Mouse (Mus musculus) gastrocnemius, postnatal 25 days (tissue): Measurements from ENCODE around the gene Gm10277. TPM values are rescaled to one million over a fixed set of nuclear protein-coding genes. Genes with fewer than 3 reads are reported as not detected.
"Not testable (repeated sequence)": the region's sequence is repeated elsewhere in the genome, so short reads cannot be mapped to it uniquely, and the experiment has no call there.

Experiments used
- DNase-seq: peaks from one replicate; pipeline ENCODE4 v3.0.0; 2022
- total RNA-seq, 2 experiments: library from RNA; stranded (reverse); gene quantifications; 1 replicate in 1 of 2; 2 replicates in 1 of 2; pipeline ENCODE4 v1.2.3; 2021

Gm10277 gene
- total RNA-seq, 2 experiments from 2014 or later: not detected

DNA sequence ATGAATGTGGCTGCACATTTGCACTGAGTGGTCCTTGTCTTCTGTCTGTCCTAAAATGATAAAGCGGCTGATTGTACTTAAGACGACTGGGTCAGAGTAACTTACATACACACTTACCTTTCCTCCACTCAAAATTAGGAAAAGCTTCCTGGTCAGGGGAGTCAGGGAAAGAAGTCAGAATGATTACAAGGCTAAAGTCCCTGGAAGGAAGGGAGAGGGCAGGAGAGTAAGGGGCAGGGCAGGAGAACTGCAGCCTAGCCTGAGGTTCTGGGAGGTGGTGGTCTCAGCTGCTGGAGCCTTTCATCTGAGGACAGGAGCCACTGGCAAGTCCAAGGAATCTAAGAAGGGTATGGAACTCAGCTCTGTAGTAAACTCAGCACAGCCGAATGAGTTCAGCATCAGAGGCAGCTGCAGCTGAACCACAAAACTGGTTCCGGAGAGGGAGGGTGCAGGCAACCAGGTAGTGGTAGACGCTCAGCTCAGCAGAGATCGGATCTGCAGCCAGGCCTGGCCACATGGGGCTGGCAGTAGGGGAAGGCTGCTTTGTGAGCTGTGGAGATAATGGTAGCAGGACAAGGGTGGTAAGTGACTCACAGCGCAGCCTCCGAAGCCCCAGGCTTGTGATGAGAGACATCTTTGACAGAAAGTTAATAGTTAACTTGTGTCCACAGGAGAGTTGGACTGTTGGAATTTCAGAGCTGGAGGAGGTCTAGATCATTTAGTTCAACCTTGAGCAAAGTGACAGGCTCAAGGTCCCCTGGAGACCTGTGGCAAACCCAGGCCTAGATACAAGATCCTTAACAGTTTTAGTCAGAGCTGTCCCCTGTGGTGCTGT lies 15.5 kb downstream of the Gm10277 start:
- no peak for DNase-seq

DNA sequence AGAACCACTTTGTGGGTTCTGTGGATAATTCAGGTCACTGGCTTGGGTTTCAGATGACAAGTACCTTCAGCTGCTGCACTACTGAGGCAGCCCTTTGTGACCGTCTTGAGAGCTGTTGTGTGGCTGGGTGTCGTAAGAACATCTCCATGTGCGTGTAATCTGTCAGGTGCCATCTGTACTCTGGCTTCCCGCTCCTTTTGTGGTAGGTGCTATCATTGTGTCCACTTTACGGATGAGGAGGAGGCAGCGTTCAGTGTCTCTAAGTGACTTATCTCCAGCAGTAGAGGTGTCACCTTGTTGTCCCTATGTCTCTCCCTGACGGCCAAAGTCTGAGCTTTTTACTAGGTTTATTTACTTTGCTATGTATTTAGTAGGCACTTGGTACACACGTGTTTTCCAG lies 17.2 kb downstream of the Gm10277 start:
- DNase-seq: no peak

DNA sequence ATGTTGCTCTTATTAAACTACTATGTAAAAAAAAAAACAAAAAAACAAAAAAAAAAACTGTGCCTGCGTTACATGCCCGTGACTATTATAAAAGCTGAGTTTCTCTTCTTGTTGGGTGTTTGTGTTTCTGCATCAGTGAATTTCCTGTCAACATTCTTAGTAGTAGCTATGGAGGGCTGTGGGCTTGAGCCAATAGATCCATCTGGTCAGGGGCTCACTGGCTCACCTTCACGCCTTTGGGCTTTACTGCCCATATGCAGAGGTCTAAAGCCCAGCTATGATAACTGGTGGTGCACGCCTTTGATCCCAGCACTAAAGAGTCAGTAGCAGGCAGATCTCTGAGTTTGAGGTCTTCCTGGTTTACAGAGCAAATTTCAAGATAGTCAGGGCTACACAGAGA lies 18.1 kb downstream of the Gm10277 start:
- DNase-seq: no peak

DNA sequence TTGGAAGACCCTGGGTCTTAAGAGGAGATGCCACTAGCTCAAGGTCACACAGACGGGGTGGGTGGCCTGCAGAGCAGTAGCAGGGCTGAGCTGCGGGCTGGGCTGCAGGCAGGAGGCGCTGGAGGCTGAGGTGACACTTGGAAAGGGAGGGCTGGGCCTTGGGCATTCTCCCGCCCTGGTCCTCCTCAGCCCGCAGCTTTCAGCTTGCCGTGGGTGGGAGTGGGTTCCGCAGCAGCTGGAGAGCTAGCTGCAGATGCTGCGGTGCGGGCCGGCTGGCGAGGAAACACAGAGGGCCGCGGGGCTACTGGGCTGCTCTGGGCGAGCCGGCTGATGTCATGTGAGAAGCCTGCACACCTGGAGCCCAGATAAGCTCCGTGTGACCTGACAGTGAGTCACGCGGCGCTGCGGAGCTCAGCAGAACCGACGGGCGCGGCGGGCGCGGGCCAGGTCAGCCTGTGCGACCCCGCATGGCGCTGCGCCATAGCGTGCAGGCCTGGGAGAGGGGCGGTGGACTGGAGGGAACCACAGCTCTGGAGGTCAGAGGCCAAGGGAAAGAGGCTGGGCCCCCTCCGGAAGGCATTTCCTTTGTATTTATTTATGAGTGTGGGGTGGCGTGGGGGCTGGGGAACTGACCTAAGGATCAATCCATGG lies 21.1 kb downstream of the Gm10277 start:
- peak; percentile 47 for DNase-seq

DNA sequence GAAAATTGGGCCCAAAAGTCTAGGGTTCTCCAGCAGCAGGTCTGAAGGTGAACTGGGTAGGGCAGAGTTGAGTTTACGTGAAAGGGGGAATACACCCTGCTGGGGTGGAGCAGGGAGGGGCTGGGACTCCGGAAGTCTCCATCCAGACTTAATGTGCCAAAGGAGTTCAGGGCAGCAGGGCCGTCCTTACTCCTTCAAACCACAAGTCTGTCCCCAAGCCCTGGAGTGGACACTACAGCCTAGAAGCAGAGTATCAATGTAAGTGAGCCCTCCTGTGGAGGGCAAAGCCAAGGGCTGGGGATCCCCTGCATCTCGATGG lies 22.1 kb downstream of the Gm10277 start:
- no peak for DNase-seq

DNA sequence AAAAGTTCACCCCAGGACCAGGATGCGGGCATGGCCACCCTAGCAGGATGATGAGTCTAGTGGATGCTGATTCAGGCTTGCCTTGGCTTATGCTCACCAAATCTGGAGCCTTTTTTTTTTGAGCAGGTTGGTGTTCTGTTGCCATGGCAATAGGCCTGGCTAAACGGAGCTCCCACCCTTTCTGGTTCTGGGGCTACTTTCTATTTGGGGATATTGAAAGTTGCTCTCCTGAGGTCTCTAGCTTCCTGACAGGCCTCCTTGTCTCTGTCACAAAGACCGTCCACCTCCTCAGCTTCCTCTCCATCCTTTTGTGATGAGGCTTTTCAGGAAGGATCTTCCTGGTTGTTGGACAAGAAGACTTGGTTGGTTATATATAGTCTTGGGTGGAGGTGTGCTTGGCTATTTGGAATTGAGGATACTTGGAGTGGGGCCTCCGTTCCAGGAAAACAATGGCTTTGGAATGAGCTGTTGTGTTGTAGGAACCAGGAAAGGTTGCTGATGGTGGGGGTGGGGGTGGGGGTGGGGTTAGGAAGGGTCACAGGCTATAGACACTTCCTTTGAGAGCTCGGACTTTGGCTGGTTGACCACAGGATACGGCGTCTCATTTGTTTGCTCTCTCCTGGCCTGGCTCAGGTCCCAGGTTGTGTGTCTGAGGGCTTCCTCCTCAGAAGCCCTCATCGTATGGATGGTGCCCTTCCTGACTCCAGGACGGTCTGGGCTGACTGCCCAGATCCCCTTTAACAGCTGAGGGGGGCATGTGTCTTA lies 22.7 kb downstream of the Gm10277 start:
- DNase-seq: no peak

DNA sequence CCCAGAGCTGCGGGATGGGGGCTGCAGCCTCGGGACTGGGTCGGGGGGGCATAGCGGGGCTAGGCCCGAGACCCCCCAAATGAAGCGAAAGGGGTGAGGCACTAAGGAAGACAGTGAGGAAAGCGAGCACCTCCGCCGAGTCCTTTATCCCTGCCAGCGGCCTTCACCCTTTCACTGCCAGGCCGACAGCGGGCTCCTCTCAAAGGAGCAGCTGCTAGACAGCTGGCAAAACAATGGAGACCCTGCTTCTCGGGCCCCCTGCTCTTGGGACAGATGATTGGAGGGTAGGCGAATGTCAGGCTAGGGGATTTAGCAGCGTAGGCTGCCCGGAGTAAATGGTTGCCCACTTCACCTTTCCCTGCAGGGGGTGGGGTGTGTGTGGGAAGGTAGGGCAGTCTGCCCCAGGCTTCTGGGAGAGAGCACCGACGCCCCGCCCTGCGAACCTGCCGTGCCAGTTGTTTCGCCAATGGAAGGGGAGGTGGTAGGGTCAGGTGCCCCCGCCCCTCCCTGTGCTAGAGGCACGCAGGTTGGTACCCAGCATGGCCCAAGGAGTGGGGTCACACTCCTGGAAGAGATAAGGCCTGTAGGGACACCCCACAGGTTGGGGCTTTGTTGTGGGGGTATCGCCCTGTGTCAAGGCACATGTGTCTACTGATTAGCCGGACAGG lies 23.7 kb downstream of the Gm10277 start:
- DNase-seq: peak; percentile 30

DNA sequence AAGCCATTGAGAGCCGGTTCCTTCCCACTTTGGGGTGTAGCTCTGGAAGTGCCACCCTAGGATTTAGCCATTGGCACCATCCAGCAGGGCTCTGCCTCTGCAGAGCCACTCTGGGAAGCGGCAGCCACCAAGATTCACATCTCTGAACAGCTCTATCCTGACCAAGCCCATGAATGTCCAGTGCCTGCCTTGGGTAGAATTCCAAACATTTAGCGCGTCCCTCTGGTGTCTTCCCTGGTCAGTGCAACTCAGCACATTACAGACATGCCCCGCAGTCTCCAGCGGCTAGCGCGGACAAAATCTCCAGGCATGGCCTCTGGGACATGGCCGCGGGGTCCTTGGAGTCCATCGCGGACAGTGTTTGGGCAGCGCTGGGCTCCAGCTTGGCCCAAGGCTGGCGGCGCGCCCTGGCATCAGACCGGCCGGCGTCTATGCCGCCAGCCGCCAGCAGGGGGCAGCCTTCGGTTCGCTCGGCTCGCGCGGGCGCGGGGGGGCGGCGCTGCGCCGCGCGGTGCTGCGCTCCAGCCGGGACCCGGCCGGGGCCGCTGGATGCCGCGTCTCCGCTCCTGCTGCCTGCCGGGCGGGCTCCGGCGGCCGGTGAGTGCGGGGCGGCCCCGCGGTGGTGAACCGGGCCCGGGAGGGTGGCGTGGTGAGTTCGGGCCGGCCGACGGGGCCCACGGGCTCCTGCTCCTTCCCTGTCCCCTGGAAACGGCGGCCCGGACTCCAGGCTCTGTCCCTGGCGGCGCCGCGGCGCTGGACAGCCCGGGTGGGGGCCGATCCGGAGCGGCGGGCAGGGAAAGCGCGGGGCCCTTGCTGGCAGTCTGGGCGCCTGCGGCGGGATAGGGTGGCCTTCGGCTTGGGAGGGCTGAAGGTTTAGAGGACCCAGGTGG lies 24.5 kb downstream of the Gm10277 start, which contains the start of gene Myo18a:
TSS of gene Myo18a (plus strand) at position 464 of the 890 bp plus-strand sequence.
- DNase-seq: peak; percentile 81

DNA sequence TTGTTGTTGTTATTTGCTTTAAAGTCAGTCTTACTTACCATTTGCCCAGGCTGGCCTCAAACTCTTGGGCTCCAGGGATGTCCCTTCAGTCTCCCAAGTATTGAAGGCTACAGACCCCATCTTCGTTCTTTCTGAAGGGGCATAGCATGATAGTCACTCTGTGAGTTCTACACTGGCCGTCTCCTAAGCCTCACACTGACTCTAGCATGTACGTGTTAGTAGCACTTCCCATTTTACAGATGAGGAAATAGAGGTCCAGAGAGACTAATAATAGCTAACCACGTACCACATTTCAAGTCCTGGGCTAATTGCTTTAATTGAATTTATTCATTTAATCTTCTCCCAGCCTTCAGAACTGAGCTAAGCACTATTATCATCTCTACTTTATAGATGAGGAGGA lies 27.5 kb downstream of the Gm10277 start:
- no peak for DNase-seq

DNA sequence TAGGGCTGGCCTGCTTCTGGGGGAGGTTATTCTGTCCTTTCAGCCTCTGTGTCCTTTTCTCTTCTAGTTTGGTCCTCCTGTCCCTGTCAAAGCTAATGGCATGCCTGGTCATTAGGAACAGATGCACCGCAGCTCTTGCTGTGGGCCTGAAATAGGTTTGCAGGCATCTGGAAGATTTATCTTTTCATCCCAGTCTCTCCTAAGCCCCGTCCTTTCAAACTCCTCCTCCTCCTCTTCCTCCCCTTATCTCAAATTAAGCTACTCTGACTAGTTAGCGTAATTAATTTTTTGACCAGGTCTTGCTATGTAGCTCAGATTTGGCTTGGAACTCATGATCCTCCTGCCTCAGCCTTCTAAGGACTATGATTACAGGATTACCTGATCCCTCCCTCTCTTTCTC lies 34.1 kb downstream of the Gm10277 start:
- no peak for DNase-seq

DNA sequence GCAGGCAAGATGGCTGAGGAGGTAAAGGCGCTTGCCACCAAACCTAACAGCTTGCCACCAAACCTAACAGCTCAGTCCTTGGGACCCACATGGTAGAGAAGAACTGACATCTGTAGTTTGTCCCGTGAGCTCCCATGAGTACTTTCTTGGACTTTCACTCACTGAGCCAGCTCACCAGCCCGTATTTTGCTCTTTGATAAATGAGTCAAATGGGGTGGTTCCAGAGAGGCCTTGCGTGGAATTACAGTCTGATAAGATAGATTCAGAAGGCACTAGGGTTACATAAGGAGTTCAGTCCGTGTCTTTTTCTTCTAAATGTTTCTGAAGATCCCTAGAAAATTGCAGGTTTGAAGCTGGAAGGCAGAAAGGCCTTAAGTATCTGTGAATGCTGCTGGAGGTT lies 35.0 kb downstream of the Gm10277 start:
- no peak for DNase-seq

DNA sequence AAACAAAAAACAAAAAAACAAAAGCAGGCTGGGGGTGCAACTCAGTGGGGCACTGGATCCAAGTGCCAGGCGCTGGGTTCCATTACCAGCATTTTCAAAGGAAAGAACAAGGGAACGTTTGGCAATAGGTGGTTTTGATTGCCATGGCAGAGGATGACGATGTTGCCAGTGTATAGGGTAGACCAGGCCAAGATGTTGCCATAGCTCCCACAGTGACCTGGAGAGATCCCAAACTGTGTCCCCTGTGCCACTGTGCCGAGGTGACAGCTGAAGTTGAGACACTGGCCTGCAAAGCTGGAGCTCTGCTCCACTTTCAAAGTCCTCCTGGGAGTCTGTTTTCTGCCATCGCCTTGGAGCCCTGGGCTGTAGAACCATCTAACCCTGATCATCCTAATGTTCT lies 38.6 kb downstream of the Gm10277 start:
- DNase-seq: no peak

DNA sequence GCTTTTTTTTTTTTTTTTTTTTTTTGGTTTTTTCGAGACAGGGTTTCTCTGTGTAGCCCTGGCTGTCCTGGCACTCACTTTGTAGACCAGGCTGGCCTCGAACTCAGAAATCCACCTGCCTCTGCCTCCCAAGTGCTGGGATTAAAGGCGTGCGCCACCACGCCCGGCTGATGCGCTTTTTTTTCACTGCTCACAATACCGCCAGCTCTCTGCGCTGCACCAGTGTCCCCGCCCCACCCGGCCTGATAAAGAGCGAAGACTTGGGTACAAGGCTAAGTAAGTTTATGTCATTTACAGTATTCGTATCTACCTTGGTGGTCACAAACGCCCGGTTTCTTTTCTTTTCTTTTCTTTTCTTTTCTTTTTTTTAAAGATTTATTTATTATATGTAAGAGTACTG lies 40.4 kb downstream of the Gm10277 start:
- DNase-seq: not testable (repeated sequence)

DNA sequence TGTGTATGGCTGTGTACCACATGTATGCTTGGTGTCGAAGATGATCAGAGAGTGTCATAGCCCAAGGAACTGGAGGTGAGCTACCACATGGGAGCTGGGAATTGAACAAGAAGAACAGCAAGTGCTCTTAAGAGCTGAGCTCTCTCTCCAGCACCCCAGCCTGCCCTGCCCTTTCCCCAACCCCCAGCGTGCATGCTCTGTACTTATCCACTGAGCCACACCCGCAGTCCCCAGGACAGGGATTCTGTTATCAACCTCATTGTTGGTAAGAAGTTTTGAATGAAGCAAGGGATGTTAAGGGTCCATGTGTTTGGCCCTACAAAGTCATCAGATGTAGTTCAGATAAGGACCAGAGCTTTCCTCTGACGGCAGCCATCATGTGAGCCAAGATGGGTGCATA lies 40.9 kb downstream of the Gm10277 start:
- DNase-seq: no peak

DNA sequence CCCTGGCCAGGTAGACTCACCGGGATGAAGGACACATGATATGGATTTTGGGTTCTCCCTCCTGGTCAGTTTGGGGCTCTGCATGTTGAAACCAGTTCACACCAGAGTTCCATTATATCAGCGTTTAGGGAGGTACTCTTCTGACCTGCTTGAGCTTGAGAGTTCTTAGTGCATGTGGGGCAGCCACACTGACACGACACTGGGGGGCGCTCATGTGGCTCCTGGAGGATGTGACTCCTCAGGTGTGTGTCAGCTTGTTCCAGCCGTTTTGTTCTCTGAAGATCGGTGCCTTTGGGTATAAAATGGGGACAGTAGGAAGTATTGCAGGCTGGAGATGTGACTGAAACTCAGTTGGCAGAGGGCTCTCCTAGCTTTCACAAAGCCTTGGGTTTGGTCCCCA lies 43.6 kb downstream of the Gm10277 start:
- DNase-seq: no peak

DNA sequence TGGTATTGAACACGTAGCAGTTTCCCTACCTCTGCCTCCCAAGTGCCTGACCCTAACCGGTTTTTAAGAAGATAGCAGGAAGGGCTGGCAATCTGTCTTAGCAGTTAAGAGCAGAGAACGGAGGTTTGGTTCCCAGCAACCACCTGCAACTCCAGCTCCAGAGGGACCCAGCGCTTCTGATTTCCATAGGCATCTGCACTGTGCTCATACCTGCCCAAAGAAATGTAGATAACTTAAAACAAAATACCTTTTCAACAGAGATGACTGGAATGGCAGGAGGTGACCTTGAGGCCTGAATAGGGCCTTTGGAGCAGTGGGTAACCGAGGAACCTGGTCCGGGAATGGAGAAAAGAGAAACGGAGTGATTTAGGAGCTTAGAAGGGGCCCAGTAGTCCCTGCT lies 49.0 kb downstream of the Gm10277 start:
- DNase-seq: no peak

DNA sequence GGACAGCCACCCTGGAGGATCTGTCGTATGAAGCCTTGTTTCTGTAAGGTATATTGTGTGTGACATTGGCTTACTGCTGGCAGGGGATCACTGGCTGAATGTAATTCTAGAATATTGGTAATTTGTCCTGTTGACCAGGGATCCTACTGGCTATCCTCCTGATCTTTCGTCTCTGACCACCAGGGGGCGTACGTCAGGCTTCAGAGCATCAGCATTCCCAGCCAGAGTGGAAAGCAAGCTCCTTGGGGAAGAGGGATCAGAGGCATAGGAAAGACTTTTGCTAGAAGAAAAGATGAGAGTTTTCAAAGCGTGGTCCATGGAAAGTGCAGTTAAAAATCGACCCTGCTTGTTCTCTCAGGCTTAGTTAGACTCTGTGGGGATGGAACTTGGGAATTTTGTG lies 50.3 kb downstream of the Gm10277 start:
- peak; percentile 48 for DNase-seq
